Mouse (Mus musculus) small intestine, adult 2 months (tissue): ENCODE data around the gene Slc29a3. TPM values are rescaled to one million over a fixed set of nuclear protein-coding genes. Genes with fewer than 3 reads are reported as not detected.
A peak's percentile ranks its signal among the peaks of the same experiment; 100 is the strongest.

Source experiments
- H3K27ac ChIP-seq: fragments of 200-500 bp; 2 replicates; pipeline ENCODE4 v1.5.1; 2012; ENCODE audit warnings: low read depth, low read length, control low read depth, inconsistent platforms; ENCODE audit not compliant: insufficient read depth
- H3K27me3 ChIP-seq: fragments of 200-500 bp; 2 replicates; pipeline ENCODE4 v1.6.1; 2012; ENCODE audit warnings: mild to moderate bottlenecking, moderate library complexity, low read length, inconsistent platforms; ENCODE audit not compliant: control insufficient read depth, insufficient read depth
- H3K36me3 ChIP-seq: fragments of 200-500 bp; 2 replicates; pipeline ENCODE4 v1.6.1; 2012; ENCODE audit warnings: mild to moderate bottlenecking, low read length, control low read depth, inconsistent platforms; ENCODE audit not compliant: control insufficient read depth, insufficient read depth
- H3K4me1 ChIP-seq: fragments of 200-500 bp; 2 replicates; pipeline ENCODE4 v1.6.1; 2012; ENCODE audit warnings: low read length, inconsistent platforms, mixed read lengths; ENCODE audit not compliant: control insufficient read depth, insufficient read depth, insufficient read length
- H3K4me3 ChIP-seq: fragments of 200-500 bp; 2 replicates; pipeline ENCODE4 v1.5.1; 2012; ENCODE audit warnings: low read depth, mild to moderate bottlenecking, control low read depth, inconsistent platforms, low read length, moderate library complexity
- CTCF ChIP-seq: fragments of 200-500 bp; IDR thresholded peaks from 2 replicates; pipeline ENCODE4 v1.5.1; 2012; ENCODE audit warnings: low read depth, mild to moderate bottlenecking, control low read depth, inconsistent platforms, low read length, moderate library complexity, mixed read lengths; ENCODE audit not compliant: insufficient replicate concordance, insufficient read length; ENCODE audit errors: extremely low read depth
- POLR2A ChIP-seq: fragments of 200-500 bp; IDR thresholded peaks from 2 replicates; pipeline ENCODE4 v1.6.1; 2012; ENCODE audit warnings: low read depth, mild to moderate bottlenecking, control low read depth, inconsistent platforms, low read length, moderate library complexity
- whole genome bisulfite sequencing: fragments of 180-500 bp; shearing (Covaris S2); methylation state at CpG from one replicate; pipeline ENCODE4 v1.1.7; 2018; 5-methylcytosine and 5-hydroxymethylcytosine counted together
- polyA plus RNA-seq: library from polyadenylated mRNA; depleted of rRNA; stranded (reverse); fragments of >200 nt; gene quantifications from 2 replicates; pipeline ENCODE4 v1.2.3, GENCODE M21; 2012

The Slc29a3 gene
- polyA plus RNA-seq, 1 experiment = 5.0 TPM

GRCm38 (mm10) chr10:60689396-60689795 lies 63.2 kb downstream of the Slc29a3 start:
- Histone ChIP-seq H3K4me1 (peaks cover 8% of the 10 kb centered on the region; the same call in 1 of the 2 replicates), H3K27ac (no peak overlapping the region), H3K27me3 (peaks cover 32% of the 10 kb centered on the region), H3K36me3 (no peaks in the 10 kb centered on the region), H3K4me3 (no peak overlapping the region)
- WGBS = 75% methylated on average over 4 of the region's 4 CpGs
- TF ChIP-seq POLR2A = no peak
- no peak for TF ChIP-seq CTCF

- Histone ChIP-seq H3K4me1 (peaks cover 8% of the 10 kb centered on the region; the same call in 1 of the 2 replicates), H3K27ac (no peak overlapping the region), H3K4me3 (peak overlapping the region; percentile 58), H3K27me3 (peaks cover 32% of the 10 kb centered on the region), H3K36me3 (no peaks in the 10 kb centered on the region)
- TF ChIP-seq POLR2A = no peak
- peak; percentile 19; the same call in 1 of the 2 replicates for TF ChIP-seq CTCF
- 1% methylated on average over 76 of the region's 76 CpGs for WGBS
Observed at GRCm38 (mm10) chr10:60687011-60687776, 65.4 kb downstream of the Slc29a3 start.

DNA sequence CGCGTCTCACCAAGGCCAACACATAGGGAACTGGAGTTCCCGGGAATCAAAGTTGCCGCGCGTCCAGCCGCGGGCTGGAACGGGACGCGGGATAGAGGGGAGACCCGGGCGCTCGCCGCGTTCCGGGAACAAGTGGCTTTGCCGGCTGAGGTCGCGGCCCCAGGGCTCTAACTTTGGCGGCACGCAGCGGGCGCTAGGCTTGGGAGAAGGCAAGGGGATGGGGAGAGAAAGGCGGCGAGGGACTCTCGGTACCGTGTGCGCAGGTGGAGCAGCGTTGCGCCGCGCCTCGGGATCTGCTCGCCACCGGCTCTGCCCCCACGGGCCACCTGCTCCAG lies 66.0 kb downstream of the Slc29a3 start:
- under 1% methylated on average over 37 of the region's 37 CpGs for WGBS
- peaks cover 32% of the 10 kb centered on the region for H3K27me3 ChIP-seq
- H3K36me3 ChIP-seq = no peaks in the 10 kb centered on the region
- no peak overlapping the region for H3K27ac ChIP-seq
- no peak for TF ChIP-seq CTCF
- TF ChIP-seq POLR2A = no peak; the same call in 1 of the 2 replicates
- peaks cover 8% of the 10 kb centered on the region; the same call in 1 of the 2 replicates for H3K4me1 ChIP-seq
- peak overlapping the region; percentile 58 for H3K4me3 ChIP-seq

GRCm38 (mm10) chr10:60685764-60686640 lies 66.6 kb downstream of the Slc29a3 start:
- peaks cover 8% of the 10 kb centered on the region; the same call in 1 of the 2 replicates for H3K4me1 ChIP-seq
- no peak overlapping the region for H3K27ac ChIP-seq
- WGBS = 8% methylated on average over 50 of the region's 50 CpGs
- H3K36me3 ChIP-seq = no peaks in the 10 kb centered on the region
- peaks cover 32% of the 10 kb centered on the region for H3K27me3 ChIP-seq
- no peak for TF ChIP-seq POLR2A
- TF ChIP-seq CTCF = no peak
- H3K4me3 ChIP-seq = peak overlapping the region; percentile 58

- WGBS = 83% methylated on average over 3 of the region's 3 CpGs
- TF ChIP-seq POLR2A (no peak), CTCF (no peak)
Observed at GRCm38 (mm10) chr10:60678926-60679325, 73.7 kb downstream of the Slc29a3 start.

GRCm38 (mm10) chr10:60677319-60677718 lies 75.3 kb downstream of the Slc29a3 start:
- no peaks in the 10 kb centered on the region for H3K36me3 ChIP-seq
- H3K27ac ChIP-seq = no peak overlapping the region
- no peak overlapping the region for H3K4me3 ChIP-seq
- WGBS = 63% methylated on average over 4 of the region's 4 CpGs
- TF ChIP-seq CTCF = no peak
- no peak for TF ChIP-seq POLR2A
- no peaks in the 10 kb centered on the region for H3K27me3 ChIP-seq
- no peaks in the 10 kb centered on the region for H3K4me1 ChIP-seq

More at GRCm38 (mm10) chr10:60678926-60679325, 73.7 kb downstream of the Slc29a3 start:
- no peaks in the 10 kb centered on the region for H3K27me3 ChIP-seq
- no peak overlapping the region for H3K4me3 ChIP-seq
- H3K27ac ChIP-seq = no peak overlapping the region
- no peaks in the 10 kb centered on the region for H3K4me1 ChIP-seq
- no peaks in the 10 kb centered on the region for H3K36me3 ChIP-seq

DNA sequence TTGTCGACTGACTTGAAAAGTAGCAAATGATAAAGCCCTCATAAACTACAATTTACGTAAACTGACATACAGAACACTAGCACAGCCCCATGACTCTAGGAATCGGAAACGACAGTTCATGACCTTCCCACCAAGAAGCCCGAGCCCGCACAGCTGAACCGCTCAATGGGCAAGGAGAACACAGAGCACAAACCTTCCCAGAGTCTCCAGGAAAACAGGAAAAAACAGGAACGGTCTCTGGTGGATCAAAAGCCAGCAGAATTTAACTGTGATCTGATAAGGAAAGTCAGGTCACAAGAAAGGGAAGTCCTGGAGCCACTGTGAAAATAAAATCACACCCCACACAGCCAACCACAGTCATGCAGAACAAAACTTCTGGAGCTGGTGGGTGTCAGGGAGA lies 82.4 kb downstream of the Slc29a3 start:
- WGBS = 49% methylated on average over 8 of the region's 8 CpGs
- no peak overlapping the region for H3K27ac ChIP-seq
- H3K4me3 ChIP-seq = no peak overlapping the region
- no peaks in the 10 kb centered on the region for H3K4me1 ChIP-seq
- TF ChIP-seq POLR2A (no peak), CTCF (no peak)
- H3K27me3 ChIP-seq = no peaks in the 10 kb centered on the region
- no peaks in the 10 kb centered on the region for H3K36me3 ChIP-seq
